Mouse (Mus musculus) CH12.LX (cell line): ENCODE results near the gene Nr2c1.

Experiments used
- CTCF ChIP-seq, 2 experiments: IDR thresholded peaks in 1 of 2; conservative IDR thresholded peaks in 1 of 2; 2 replicates each; pipeline ENCODE4 v1.5.1; 2011 to 2012; ENCODE audit warnings: low read depth in 2 of 2, low read length in 2 of 2, improper control_type of control experiment in 1 of 2, inconsistent platforms in 1 of 2, mild to moderate bottlenecking in 1 of 2, moderate library complexity in 1 of 2
- EP300 ChIP-seq: IDR thresholded peaks from 2 replicates; pipeline ENCODE4 v1.6.1; 2011; ENCODE audit warnings: low read length, improper control_type of control experiment
- MYC ChIP-seq: IDR thresholded peaks from 2 replicates; pipeline ENCODE4 v1.6.1; 2011; ENCODE audit warnings: low read depth, mild to moderate bottlenecking, improper control_type of control experiment, low read length
- POLR2A ChIP-seq: IDR thresholded peaks from 2 replicates; pipeline ENCODE4 v1.6.1; 2011; ENCODE audit warnings: low read depth, mild to moderate bottlenecking, improper control_type of control experiment, low read length
- POLR2AphosphoS2 ChIP-seq: IDR thresholded peaks from 2 replicates; pipeline ENCODE4 v1.6.1; 2011; ENCODE audit warnings: low read depth, low read length, improper control_type of control experiment

DNA sequence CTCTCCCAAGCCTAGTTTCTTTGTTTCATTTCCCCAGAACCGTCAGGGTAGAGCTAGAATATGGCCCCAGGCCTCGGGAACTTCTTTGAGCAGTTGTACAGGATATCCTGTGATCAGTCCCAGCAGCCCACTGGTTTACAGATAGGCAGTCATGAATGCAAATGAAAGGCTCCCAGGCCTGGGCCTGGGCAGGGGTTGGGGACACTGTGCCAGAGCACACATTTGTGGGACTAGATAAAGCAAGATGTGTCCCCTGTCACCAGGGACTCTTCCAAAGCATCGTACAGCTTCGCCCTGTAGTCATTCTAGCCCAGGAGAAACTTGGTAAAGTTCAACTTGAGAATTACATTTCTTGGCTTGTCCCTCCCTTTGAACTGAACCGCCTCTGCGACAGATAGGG, 11.1 kb downstream of the Nr2c1 start:
- TF ChIP-seq EP300, result no peak
- TF ChIP-seq CTCF (conservative IDR thresholded peaks at IDR 0.05 in 1 of 2, IDR thresholded peaks at IDR 0.05 in 1 of 2; ENCODE audit: low read depth in 2 of 2, low read length in 2 of 2), result no peak
- no peak for TF ChIP-seq POLR2A
- no peak for TF ChIP-seq MYC
- TF ChIP-seq POLR2AphosphoS2, result no peak
